Mouse (Mus musculus) embryonic fibroblast, embryonic 13.5 days (primary cell): ENCODE measurements around the gene 1110002E22Rik.

Source experiments
- CTCF ChIP-seq: IDR thresholded peaks from 2 replicates; pipeline ENCODE4 v1.5.1; 2011; ENCODE audit warnings: mild to moderate bottlenecking, control low read depth, low read length, moderate library complexity, borderline replicate concordance; ENCODE audit not compliant: insufficient read depth
- POLR2A ChIP-seq: IDR thresholded peaks from 2 replicates; pipeline ENCODE4 v1.6.1; 2011; ENCODE audit warnings: low read depth, mild to moderate bottlenecking, control low read depth, low read length, moderate library complexity

GRCm38 (mm10) chr3:138095301-138095700 lies 30.4 kb downstream of the 1110002E22Rik start:
- TF ChIP-seq CTCF: no peak
- no peak for TF ChIP-seq POLR2A
